Mouse (Mus musculus): Measurements from ENCODE around the gene Mical3.

The Mical3 gene

GRCm38 (mm10) chr6:121014339-121014738 is 116.5 kb downstream of the Mical3 start:
- peak; percentile 26 for DNase-seq (ENCODE audit: low spot score)

GRCm38 (mm10) chr6:121013750-121014149 is 117.0 kb downstream of the Mical3 start:
- DNase-seq (ENCODE audit: low spot score), result peak; percentile 38

GRCm38 (mm10) chr6:121011709-121012108 is 119.1 kb downstream of the Mical3 start:
- peak; percentile 69 for DNase-seq (ENCODE audit: low spot score)

- DNase-seq (ENCODE audit: low spot score), result no peak
Observed at GRCm38 (mm10) chr6:121009651-121010050, 121.1 kb downstream of the Mical3 start.

GRCm38 (mm10) chr6:121004959-121005358 is 125.8 kb downstream of the Mical3 start:
- DNase-seq (ENCODE audit: low spot score), result no peak

- DNase-seq (ENCODE audit: low spot score), result no peak
Observed at GRCm38 (mm10) chr6:121002952-121003351, 127.8 kb downstream of the Mical3 start.

- no peak for DNase-seq (ENCODE audit: low spot score)
Observed at GRCm38 (mm10) chr6:120999860-121000526, 130.8 kb downstream of the Mical3 start.

- no peak for DNase-seq (ENCODE audit: low spot score)
Observed at GRCm38 (mm10) chr6:120999087-120999486, 131.7 kb downstream of the Mical3 start.

- no peak for DNase-seq (ENCODE audit: low spot score)
Observed at GRCm38 (mm10) chr6:120996607-120997006, 134.2 kb downstream of the Mical3 start.

GRCm38 (mm10) chr6:120995541-120995940 is 135.3 kb downstream of the Mical3 start:
- no peak for DNase-seq (ENCODE audit: low spot score)

- DNase-seq (ENCODE audit: low spot score), result no peak
Observed at GRCm38 (mm10) chr6:120991857-120992256, 138.9 kb downstream of the Mical3 start.

GRCm38 (mm10) chr6:120987571-120988084 is 143.2 kb downstream of the Mical3 start:
- no peak for DNase-seq (ENCODE audit: low spot score)

GRCm38 (mm10) chr6:120987164-120987563 is 143.6 kb downstream of the Mical3 start:
- no peak for DNase-seq (ENCODE audit: low spot score)

GRCm38 (mm10) chr6:120986172-120986571 is 144.6 kb downstream of the Mical3 start:
- no peak for DNase-seq (ENCODE audit: low spot score)

- DNase-seq (ENCODE audit: low spot score), result no peak
Observed at GRCm38 (mm10) chr6:120982314-120982713, 148.5 kb downstream of the Mical3 start.

GRCm38 (mm10) chr6:120981537-120981936 is 149.3 kb downstream of the Mical3 start:
- no peak for DNase-seq (ENCODE audit: low spot score)

- no peak for DNase-seq (ENCODE audit: low spot score)
Observed at GRCm38 (mm10) chr6:120978019-120978621, 152.7 kb downstream of the Mical3 start.

GRCm38 (mm10) chr6:120976991-120977390 is 153.8 kb downstream of the Mical3 start:
- no peak for DNase-seq (ENCODE audit: low spot score)

GRCm38 (mm10) chr6:120976097-120976496 is 154.7 kb downstream of the Mical3 start:
- no peak for DNase-seq (ENCODE audit: low spot score)

- peak; percentile 83 for DNase-seq (ENCODE audit: low spot score)
Observed at GRCm38 (mm10) chr6:120971797-120972590, 158.8 kb downstream of the Mical3 start.

GRCm38 (mm10) chr6:120970939-120971796 is 159.6 kb downstream of the Mical3 start:
- DNase-seq (ENCODE audit: low spot score), result no peak

- DNase-seq (ENCODE audit: low spot score), result no peak
Observed at GRCm38 (mm10) chr6:120965814-120966213, 165.0 kb downstream of the Mical3 start.

Measured in lung, postnatal 25 days (tissue).